Mouse (Mus musculus) left cerebral cortex, postnatal 10 days (tissue): ENCODE measurements around the gene Hif1an. TPM values are rescaled to one million over a fixed set of nuclear protein-coding genes. Genes with fewer than 3 reads are reported as not detected.

Experiments
- DNase-seq, 2 experiments: peaks; one replicate each; pipeline ENCODE4 v3.0.0; 2021 to 2022; ENCODE audit warnings: low spot score in 2 of 2, mixed read lengths in 1 of 2; ENCODE audit errors: extremely low spot score in 1 of 2
- intact Hi-C: fragments of 180-260 bp; cut with DNase I; formaldehyde crosslinking; loops from one replicate; pipeline ENCODE4 v1.15.1; 2025
- total RNA-seq, 2 experiments: library from RNA; stranded (reverse); gene quantifications; 2 replicates each; pipeline ENCODE4 v1.2.3; 2021

The Hif1an gene
- total RNA-seq, result 10 to 100 TPM; 32.5 to 33.7 TPM

DNA sequence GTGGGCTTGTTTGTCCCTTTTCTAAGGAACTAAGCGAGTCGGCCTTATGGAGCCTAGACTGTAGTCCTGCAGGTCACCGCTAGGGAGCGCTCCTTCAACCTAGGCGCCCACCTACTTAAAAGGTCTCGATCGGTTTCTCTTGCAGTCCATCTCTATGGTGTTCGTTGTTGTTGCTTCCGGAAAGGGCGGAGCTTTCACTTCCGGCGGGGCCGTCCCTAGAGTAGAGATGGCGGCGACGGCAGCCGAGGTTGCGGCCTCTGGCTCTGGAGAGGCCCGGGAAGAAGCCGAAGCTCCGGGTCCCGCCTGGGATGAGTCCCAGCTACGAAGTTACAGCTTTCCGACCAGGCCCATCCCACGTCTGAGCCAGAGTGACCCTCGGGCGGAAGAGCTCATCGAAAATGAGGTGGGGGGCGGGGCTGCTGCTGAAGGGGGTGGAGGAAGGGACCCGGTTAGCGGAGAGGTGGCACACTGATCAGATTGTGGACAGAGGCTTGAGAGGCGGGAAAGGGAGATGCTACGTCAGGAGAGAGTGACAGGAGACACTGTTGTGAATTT, at the start of gene Hif1an:
Gene Hif1an, plus strand, starts transcription at position 199 of the 555 bp plus-strand sequence.
- intact Hi-C loops, result no loop called here
- peak; percentile 93 to 94 for DNase-seq

DNA sequence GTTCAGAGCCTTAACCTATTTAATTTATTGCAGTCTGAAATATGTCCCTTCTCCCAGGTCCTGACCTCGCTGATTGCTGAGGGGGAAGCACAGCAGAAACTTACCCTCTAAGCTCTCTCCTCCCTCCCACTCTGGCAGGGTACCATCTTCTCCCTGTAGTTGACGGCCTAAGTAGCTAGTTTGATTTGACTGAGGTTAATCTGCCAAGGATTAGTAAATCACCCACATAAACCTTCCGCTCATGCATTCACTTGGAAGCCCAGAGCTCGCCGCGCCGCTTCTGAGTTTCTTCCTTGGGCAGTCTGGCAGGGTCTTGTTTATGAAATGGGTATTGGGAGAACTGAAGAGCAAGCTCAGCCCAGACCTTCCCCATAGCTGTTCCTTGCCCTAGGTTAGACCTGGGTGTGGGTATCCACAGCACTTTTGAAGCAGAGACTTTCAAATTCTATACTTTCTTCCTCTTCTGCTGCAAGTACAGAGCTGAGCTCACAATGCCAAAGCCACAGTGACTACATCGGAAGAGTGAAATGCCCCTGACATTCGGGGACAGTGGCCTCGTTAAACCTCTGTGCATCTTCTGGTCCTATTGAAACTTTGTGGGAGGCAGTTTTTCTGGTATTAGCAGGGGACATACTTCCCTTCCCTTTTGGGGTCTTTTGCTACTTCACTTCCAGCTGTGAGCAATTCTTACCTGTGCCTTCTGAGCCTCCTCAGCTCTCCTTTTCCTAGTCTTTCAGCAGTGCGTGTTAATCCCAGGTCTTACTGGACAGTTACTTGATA, 49.4 kb upstream of the Hif1an start:
- DNase-seq, result no peak
- intact Hi-C loops, result no loop called here

DNA sequence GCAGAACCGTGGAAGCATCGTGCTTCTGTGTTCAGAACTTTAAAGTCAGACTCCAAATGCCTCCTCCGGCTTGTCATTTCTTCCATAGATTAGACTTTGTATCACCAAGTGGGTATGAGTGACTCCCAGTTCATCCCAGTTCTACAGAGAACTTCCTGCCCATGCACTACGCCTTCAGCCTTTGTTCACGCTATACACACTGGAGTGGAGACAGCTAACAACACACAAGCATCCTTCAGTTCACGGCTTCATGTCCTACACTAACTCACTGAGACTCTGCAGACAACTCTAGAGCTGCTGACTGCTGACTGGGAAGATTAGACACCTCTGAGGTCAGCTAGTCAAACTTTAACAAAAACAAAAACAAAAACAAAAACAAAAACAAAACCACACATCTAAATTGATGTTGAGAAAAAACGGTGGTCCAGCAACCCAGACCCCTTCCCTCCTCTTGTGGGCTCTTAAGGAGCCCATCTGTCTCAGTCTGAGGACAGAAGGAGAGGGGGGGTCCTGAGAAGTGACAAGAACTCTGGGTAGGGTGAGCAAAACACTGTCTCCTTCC, 48.6 kb upstream of the Hif1an start:
- no peak for DNase-seq
- intact Hi-C loops, result no loop called here

DNA sequence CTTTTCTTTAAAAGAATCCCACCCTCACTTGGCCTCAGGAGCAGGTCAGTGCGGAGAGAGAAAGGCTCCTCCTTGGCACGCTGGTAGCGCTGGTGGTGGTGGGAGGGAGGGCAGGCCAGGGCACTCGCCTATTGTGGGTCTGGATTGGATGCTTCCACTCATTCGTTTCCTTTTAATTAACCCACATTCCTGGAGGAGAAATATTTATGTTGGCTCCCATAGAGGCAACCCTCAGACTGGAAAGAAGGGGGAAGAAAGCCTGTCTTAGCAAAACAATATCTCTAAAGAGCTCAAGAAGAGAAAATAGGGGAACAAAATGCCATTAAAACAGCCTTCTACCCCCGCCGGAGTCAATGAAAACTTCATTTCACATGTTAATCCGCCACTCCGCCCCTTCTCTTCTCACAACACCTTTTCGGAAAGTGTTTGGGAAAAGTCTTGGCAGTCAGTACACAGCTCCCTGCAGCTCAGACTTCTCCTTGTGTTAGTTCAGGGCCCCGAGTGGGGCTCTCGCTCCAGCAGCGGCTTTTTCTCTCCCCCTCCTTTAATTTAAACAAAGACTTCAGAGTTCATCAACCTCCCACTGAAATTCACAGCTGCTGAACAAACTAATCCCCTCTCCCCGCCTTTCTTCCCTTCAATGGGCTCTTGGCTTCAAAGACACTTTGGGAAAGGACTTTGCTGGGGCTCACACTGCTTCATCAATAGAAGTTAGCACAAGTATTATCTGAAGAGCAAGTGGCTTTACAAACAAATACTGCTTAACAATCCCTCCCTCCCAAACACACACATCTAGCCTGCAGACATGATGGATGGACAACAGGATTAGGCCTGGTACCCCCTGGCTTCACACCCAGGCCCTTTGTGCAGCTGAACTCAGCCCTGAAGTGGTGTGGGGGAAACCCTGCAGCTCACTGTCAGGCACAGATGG, 47.9 kb upstream of the Hif1an start:
- intact Hi-C loops, result no loop called here
- no peak for DNase-seq

DNA sequence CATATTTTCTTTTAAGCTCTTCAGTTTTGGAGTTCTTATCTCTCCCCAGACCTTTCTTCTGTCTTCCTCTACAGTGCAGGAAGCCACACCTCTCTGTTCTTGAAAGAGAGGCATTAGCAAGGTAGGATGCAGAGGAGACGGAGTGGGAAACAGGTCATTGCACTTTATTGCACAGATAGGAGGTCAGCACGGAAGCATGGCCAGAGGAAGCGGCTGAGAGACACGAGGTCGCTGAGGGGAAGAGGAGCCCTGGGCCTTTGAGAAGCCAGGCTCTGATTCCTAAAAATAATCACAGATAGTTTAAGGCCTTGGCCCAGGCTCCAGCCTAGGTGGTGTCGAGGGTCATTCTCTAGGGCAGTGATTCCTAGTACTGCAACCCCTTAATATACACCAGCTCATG, 46.9 kb upstream of the Hif1an start:
- no peak for DNase-seq
- intact Hi-C loops, result no loop called here

DNA sequence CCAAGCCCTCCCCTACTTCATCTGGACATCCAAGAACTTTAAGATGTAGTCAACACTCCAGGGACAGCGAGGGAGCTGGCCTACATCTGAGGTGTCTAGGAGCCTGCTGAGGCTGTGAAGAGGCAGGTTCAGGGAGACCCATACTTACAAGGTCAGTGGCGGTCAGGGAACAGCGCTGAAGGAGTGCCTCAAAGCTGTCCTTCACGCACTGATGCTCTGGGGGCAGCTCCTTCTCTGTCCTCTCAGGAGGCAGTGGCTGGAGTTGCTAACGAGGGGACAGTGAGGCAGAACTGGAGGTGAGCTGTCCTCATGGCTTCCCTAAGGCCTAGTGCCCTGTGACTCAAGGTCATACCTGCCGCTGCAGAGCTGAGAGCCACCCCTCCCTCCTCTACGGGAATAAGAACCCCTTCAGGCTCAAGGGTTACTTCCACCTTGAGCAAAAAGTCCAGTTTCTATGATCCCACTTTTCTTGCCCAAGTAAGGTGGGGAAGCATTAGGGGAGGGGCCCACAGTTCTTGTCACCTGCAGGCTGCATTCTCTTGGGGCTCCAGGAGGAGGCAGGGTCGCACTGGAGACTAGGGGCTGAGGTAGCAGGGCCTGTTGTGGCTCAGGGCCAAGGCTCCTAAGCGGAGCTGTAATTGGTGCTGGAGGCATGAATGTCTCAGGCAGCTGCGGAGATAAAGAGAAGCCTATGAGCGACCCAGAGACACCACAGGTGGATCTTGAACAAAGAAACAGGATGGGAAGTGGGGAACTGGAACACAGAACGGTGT, 44.5 kb upstream of the Hif1an start:
- intact Hi-C loops, result no loop called here
- DNase-seq, result no peak

DNA sequence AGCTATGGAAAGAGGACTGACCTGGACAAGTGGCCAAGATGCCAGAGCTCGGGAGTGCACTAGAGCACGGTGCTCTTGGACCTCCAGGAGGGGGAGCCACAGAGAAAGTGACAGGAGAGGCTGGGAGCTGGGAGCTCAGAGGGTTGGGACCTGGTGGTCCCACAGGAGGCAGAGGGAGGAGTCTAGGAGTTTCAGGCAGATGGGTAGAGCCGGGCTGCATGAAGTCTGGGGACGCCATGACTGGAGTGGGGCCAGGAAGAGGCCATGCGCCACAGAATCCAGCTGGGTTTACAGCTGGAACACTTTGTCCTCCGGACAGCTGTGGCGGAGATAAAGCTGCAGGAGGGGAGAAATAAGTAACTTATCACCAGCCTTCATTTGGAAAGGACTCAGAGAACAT, 43.5 kb upstream of the Hif1an start:
- DNase-seq, result peak in 1 of 2 experiments; percentile 45
- intact Hi-C loops, result no loop called here

DNA sequence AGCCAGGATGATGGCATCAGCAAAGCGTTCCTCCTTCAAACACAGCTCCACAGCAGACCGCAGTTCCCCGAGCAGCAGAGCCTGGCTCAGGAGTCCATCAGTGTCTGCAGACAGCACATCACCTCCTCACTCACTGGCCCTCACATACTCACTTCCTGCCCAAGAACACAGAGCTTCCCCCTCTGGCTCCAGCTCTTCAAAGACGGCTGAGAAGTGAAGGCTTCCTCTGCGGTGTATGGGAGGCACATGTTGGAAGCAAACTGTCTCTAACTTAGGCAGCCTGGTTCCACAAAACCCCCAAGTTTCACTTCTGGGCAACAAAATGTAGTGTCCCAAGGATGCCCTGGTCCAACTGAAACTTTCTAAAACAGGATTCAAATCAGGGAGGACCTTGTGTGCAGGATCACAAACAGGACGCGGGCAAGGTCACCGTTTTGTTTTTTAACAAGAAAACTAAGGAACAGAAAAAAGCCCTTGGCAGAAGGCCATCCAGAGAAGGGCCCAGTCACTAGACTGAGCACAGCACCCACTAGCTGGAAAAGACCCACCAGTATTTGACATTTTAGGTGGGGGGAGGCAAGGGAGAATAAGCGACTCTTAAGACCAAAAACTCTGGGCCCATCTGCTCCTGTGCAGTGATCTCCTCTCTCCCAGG, 37.0 kb upstream of the Hif1an start:
- intact Hi-C loops, result no loop called here
- no peak for DNase-seq

DNA sequence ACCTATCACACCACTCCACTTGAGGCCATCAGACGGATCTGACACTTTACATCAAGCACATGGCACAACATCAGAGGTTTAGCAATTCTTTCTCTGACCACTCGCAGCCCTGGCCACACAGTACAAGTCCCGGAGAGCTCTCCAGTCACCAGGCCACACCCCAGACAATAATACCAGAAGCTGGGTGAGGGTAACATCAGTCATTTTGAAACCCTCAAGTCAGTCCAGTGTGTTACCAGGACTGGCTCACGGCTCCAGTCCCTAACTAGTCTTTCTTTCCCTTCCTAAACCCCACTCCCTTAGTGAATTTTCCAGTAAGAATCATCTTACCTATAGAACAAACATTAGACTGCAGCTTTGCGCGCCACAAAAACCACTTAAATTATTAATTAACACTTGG, 32.6 kb upstream of the Hif1an start:
- no peak for DNase-seq
- intact Hi-C loops, result loop anchor here (10.0 kb wide), 2 partner anchors 55 to 345 kb away; no protein-coding TSS in a partner anchor

DNA sequence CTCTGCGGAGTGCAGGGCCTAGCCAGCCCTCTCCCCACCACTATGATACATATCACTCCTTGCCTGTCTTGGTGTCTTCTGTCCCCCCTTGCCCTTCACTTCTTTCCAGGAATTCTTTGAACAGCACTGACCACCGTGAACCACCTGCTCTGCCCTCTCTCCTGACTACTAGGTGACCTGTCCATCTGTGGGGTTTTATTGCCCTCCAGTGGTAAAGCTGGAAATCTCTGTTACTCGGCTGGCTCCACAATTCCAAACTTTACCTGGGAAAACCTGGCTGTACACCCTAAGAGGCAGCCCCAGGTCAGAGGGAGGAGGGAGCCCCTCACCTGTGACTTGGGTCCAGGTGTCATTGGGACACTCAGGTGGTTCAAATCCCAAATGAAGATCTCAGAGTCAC, 27.3 kb upstream of the Hif1an start:
- no peak for DNase-seq
- intact Hi-C loops, result loop anchor here (10.0 kb wide), 2 partner anchors 61 to 351 kb away; no protein-coding TSS in a partner anchor

DNA sequence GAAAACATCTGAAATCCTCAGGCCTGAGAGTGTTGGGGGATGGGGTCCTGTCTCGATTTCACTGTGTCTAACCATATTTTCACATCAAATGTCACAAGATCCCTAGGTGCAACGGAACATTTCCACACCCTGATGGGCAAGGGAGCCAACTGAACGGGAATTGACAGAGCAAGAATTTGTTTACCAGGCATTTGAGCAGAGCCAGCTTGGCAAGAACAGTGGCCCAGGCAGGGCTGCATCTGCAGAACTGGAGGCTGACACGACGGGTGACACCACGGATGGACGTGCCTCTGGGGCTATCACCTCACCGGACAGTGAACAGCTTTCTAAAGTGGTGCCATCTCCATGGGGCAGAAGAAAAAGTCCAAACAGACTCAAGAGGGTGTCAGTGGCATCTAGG, 25.2 kb upstream of the Hif1an start:
- intact Hi-C loops, result loop anchor here (10.0 kb wide), 2 partner anchors 63 to 353 kb away; no protein-coding TSS in a partner anchor
- no peak for DNase-seq

DNA sequence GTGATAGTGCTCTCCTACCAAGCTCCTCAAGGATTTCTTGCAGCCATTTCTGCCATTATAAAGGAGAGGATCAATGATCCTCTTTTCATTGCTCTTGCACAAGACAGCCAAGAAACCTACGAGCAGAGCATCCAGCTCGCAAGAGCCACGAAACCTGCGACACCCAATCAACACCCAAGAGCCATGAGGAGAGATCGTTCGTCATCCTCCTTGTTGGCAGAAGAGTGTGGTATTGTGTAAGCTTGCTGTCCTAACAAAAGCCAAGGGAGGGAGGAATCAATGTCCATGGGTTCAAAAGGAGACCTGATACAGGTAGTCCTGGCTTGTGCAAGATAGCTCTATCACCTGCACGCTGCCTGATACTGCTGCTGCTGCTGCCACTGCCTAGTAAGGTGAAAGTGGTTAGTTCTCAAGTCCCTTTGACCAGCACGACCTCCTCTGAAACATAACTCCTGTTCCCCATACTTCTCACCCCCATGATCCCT, 19.9 kb upstream of the Hif1an start:
- DNase-seq, result no peak
- intact Hi-C loops, result no loop called here

DNA sequence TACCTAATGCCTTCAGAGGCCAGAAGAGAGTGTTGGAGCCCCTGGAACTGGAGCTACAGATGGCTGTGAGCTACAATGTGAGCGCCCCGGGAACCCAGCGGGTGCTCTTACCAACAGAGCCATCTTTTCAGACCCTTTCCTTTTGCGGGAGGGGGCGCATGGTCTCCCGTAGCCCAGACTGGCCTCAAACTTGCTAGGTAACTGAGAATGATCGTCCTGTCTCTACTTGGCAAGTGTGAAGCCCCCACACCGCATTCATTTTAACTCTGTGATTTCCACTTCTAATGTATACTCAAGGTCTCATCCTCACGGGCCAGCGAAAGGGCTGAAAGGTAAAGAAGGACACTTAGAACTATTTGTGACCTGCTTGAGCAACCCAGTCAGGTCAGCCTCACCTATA, 18.3 kb upstream of the Hif1an start:
- no peak for DNase-seq
- intact Hi-C loops, result no loop called here

DNA sequence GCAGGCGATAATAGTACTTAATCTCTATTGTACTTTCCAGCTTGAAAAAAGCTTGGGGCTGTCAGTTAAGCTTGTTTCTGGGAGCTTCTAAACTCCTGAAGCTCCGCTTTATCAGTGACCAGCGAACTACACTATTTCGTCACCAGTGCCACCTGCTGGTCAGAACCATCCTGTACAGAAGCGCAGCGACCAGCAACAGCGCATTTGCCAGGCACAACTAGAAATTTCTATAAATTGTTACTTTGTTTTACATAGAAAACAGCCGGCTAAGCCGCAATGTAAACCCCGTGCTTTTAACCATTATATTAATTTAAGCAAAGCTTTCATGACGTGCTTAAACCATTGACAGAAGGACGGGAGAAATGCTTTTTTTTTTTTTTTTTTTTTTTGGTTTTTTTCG, 17.9 kb upstream of the Hif1an start:
- intact Hi-C loops, result no loop called here
- DNase-seq, result peak; percentile 48 to 76

DNA sequence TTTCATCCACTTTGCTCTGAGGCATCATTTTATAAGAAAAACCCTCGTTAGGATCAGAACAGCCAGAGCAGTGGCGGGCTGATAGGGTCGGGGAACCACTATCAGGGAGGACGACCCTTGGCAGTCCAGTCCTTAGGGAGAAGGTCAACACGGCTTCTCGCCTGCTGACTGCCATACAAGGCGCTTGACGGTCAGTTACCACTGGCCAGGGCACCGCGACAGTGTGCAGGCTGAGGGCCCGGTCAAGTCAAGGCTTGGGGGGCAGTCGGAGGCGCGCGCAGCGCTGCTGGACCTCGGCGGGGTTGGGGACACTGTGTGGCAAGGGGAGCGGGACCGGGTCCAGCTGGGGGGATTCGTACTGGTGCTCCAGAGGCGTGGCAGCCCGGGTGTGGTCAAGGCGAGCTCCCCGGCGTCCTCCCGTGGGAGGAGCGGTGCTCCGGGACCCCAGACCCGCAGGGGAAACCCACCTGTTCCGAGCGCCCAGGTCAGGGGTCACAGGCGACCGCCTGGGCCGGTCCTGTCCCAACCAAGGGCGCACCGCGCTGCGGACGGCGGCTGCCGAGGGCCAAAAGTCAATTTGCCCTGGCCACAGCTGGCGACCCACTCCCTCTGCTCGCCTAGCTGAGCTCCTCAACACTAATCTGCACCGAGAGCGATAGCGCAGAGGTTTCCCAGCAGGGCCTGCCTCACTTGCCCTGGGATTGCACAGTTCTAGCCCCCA, 17.2 kb upstream of the Hif1an start, which contains the start of gene Sec31b:
Gene Sec31b, minus strand, starts transcription at position 544 of the 721 bp plus-strand sequence.
- peak in 1 of 2 experiments; percentile 57 for DNase-seq
- intact Hi-C loops, result no loop called here

DNA sequence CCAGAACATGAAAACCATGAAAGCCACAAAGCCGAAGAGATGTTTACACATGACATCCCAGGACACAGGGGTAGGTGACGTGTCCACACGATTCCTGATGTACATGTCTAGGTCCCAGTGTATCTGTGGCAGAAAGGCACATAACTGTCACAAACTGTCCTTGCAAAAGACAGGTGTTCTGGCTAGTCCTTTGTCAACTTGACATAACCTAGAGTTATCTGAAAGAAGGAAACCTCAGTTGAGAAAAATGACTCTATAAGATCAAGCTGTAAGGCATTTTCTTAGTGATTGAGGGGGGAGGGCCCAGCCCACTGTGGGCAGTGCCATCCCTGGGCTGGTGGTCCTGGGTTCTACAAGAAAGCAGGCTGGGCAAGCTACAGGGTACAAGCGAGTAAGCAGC, 9.9 kb upstream of the Hif1an start, which contains the start of gene Gm20538:
Gene Gm20538, minus strand, starts transcription at position 101 of the 400 bp plus-strand sequence.
- intact Hi-C loops, result no loop called here
- no peak for DNase-seq

DNA sequence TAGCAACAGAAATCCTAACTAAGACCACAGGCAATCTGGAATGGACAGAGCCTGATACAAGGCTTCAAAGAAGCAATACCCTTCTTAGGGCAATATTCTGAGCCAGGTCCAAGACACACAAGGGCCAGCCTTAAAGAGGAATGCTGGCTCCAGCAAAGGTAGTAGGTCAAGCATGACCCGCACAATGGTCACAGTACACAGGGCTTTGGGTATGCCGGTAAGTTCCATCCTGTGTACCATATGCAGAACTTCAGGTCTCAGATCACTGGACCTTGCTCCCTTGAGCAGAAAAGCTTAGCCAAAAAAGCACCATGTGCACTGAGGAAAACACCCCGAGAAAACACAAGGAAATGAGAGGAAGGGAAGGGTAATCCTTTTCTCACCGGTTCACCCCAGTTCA, 9.4 kb upstream of the Hif1an start:
- intact Hi-C loops, result no loop called here
- DNase-seq, result no peak
